Mouse (Mus musculus) gastrocnemius, adult 2 months (tissue): Measurements from ENCODE around the gene Cnp. TPM values are rescaled to one million over a fixed set of nuclear protein-coding genes. Genes with fewer than 3 reads are reported as not detected.

ENCODE experiments used
- DNase-seq: peaks from one replicate; pipeline ENCODE4 v3.0.0; 2022
- H3K27ac ChIP-seq: fragments of 200-600 bp; 2 replicates; pipeline ENCODE4 v1.8.1; 2022; ENCODE audit warnings: mild to moderate bottlenecking
- H3K4me3 ChIP-seq: fragments of 200-600 bp; 2 replicates; pipeline ENCODE4 v1.8.1; 2022; ENCODE audit warnings: mild to moderate bottlenecking, moderate library complexity
- CTCF ChIP-seq: fragments of 200-600 bp; IDR thresholded peaks from 2 replicates; pipeline ENCODE4 v1.8.1; 2022; ENCODE audit warnings: antibody characterized with exemption, mild to moderate bottlenecking, moderate library complexity
- intact Hi-C: fragments of 180-260 bp; cut with DNase I; formaldehyde crosslinking; loops from one replicate; pipeline ENCODE4 v1.15.1; 2025
- total RNA-seq, 2 experiments: library from RNA; stranded (reverse); gene quantifications; 2 replicates each; pipeline ENCODE4 v1.2.3; 2021

Cnp gene
- total RNA-seq, 2 experiments from 2014 or later: 3.2 to 4.4 TPM

DNA sequence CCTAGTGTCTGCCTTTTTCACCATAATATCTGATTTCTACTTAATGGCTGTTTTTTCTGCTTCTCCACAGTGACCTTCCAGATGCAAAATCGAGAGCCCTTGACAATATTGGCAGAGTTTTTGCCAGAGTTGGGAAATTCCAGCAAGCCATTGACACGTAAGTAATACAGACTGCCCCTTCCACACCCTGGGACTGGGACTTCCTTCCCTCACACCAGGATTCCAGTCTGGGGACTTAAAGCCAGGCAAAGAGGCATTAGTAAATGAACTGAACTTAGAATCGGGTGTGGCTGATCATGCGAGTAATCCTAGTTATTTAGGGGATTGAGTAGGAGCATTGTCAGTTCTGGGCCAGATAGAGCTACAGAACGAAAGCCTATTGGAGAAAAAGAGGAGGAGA is 13.0 kb upstream of the Cnp start:
- no peak overlapping the region for H3K4me3 ChIP-seq
- intact Hi-C loops: no loop called here
- H3K27ac ChIP-seq: no peak overlapping the region
- DNase-seq: no peak
- no peak for TF ChIP-seq CTCF

DNA sequence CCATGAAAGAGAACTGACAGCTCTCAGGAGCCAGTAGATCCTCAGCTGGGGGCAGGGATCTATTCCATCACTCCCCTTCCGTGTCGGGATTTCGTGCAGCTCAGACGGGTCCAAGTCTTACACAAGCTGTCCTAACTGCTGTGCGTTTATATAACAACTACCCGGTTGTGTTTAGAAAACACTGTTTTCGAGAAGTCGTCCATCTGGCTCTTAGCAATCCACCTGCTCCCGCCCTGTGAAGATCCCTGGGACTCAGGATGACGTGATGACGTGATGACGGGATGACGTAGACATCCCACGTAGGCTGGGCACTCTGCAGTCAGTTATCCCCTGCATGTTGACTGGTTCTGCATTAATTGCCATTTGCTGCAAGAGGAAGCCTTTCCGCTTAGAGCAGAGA is 10.4 kb upstream of the Cnp start:
- no peak overlapping the region for H3K4me3 ChIP-seq
- no peak for TF ChIP-seq CTCF
- DNase-seq: no peak
- no peak overlapping the region for H3K27ac ChIP-seq
- intact Hi-C loops: no loop called here

DNA sequence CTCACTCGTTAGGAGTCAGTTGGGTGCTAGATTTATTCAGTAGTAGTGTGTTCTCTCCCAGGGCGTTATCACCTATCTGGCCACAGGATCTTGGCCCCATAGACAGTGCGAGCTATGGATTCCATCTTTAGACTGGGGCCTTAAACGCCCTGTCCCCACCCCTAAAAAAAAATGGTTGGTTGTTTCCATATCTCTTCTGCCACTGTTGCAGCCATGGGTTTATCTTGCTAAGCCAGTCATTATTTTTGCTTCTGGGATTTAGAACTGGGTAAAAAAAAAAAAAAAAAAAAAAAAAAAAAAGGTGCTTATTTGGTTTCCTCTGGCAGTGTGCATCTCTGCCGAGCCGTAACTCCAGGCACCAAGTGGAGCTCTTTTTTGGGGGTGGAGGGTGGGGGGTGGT is 10.0 kb upstream of the Cnp start:
- Histone ChIP-seq H3K27ac (no peak overlapping the region), H3K4me3 (no peak overlapping the region)
- intact Hi-C loops: no loop called here
- DNase-seq: no peak
- no peak for TF ChIP-seq CTCF

DNA sequence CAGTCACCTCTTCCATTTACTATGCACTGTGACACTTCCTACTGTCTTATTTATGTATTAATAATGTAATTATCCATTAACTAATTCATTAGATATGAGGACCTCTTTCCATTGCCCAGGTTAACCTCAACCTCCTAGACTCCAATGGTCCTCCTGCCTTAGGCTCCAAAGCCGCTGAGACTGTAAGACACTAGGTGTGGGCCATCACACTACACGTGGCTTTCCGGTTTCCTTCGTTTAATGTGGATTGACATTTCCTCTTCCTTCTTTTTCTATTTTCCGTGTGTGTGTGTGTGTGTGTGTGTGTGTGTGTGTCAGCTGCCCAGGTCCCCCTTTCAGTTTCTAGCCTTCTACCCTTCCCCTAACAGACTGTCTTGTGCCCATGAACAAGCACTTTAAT is 7.5 kb upstream of the Cnp start:
- Histone ChIP-seq H3K27ac (no peak overlapping the region), H3K4me3 (no peak overlapping the region)
- TF ChIP-seq CTCF: no peak
- intact Hi-C loops: no loop called here
- DNase-seq: no peak

DNA sequence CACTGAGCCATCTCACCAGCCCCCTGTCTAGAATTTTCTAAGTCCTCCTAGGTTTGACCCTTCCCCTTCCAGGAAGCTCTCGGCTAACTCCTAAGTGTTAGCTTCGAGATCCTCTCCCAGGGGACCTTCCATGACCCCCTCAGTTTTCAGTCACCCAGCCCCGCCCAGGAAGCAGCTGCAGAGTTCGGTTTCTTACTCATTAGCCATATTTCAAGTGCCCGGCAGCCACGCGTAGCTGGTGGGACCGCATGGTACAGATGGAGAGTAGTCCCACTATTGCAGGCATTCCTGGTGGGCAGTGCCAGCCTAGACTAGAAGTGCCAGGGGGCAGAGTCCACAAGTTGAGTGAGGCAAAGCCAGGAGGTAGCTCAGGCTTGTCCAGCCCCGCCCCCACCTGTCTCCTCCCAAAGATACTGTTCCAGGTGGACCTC is 6.9 kb upstream of the Cnp start:
- H3K27ac ChIP-seq: no peak overlapping the region
- TF ChIP-seq CTCF: no peak
- H3K4me3 ChIP-seq: no peak overlapping the region
- no peak for DNase-seq
- intact Hi-C loops: no loop called here

DNA sequence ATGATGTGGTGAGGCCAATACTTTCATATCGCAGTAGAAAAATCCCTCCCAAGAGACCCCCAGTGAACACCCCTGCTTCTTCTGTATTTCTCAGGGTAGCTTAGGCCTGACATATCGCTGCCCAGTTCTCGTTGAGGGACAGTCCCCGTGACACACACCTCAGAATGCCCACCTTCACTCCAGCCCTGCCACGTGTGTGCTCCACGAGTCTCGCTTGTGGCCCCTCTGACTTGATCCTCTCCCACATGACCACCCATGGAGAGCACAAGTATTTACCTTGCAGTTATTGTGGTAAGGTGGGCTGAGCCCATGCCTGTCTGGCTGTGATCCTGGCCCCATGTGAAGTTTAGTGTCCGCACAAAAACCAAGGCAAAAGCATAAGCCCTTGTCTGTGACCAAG is 6.0 kb upstream of the Cnp start:
- no peak for DNase-seq
- no peak overlapping the region for H3K4me3 ChIP-seq
- TF ChIP-seq CTCF: no peak
- no peak overlapping the region for H3K27ac ChIP-seq
- intact Hi-C loops: no loop called here

DNA sequence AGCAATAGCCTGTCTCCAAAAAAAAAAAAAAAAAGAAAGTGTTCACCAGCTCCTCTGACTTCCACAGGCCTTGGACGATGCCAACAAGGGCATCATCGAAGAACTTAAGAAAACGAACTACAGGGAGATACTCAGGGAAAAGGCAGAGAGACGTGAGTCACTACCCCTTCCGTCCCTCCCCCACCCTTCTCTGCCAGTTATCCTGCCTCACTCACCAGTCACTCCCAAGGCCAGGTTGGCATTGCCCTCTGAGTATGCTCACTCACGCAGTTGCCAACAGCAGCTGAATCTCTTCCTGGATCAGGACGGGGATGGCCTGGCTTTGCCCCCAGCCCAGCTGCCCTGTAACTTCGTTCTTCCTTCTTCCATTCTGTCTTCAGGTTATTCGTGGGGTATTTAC is 4.9 kb upstream of the Cnp start:
- no peak for DNase-seq
- Histone ChIP-seq H3K27ac (no peak overlapping the region), H3K4me3 (no peak overlapping the region)
- no peak for TF ChIP-seq CTCF
- intact Hi-C loops: loop anchor here (1.0 to 2.0 kb wide), 3 partner anchors 49 to 133 kb away; partner anchors contain the start of gene Nkiras2

DNA sequence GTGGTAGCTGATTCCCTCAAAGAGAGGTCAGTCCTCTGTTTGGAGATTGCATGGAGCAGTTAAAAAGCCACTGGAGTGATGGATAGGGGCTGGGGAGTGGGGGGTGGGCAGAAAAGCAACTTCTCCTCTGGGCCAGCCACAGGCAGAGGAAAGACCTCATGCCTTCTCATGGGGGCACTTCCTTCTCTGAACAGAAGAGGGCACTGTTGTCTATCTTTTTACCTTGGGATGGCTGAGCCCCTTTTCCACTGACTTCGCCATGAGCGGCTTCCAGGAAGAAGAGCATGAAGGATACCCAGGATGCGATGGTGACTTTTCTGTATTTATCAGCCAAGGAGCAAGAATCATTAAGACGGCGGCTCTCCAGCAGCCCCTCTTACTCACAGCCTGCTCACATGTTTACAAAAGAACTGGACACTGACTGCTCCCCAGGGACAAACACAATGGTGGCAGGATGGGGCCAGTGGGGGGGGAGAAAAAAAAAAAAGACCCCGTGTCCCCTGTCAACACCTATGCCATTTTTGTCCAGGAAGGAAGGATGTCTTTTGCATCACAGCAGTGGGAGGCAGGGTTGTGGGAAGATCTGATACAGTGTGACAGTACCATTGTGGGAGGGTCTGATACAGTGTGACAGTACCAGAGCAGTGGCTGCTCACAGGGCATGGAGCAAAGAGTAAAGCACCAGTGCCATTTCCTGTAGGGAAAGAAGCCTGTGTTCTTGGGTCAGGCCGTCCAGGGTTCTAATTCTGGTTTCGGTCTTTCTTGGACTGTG is 4.1 kb upstream of the Cnp start:
- Histone ChIP-seq H3K27ac (peak overlapping the region; percentile 54), H3K4me3 (peak overlapping the region; percentile 62)
- TF ChIP-seq CTCF: peak; percentile 95
- peak; percentile 64 for DNase-seq
- intact Hi-C loops: loop anchor here (1.0 to 2.0 kb wide), 3 partner anchors 48 to 132 kb away; partner anchors contain the start of gene Nkiras2

DNA sequence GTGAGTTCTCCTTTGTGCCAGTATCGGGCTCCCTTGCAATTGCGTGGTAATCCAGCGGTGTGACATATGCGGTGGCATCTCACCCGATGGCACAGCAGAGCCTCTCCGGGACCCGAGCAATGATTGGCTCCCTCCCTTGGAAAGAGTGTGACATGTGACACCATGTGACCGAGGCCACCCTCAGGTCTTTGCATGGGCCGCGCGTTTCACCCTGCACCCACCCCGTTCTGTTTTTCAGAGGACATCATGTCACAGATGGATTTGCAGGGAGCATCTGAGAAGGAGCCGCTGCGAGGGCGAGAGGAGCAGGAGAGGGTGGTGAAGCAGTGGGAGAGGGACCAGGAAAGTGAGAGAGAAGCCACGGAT is 3.5 kb upstream of the Cnp start:
- peak overlapping the region; percentile 62 for H3K4me3 ChIP-seq
- no peak for TF ChIP-seq CTCF
- no peak for DNase-seq
- peak overlapping the region; percentile 54 for H3K27ac ChIP-seq
- intact Hi-C loops: loop anchor here (2.0 kb wide), 2 partner anchors 48 to 124 kb away; partner anchors contain the start of gene Nkiras2

DNA sequence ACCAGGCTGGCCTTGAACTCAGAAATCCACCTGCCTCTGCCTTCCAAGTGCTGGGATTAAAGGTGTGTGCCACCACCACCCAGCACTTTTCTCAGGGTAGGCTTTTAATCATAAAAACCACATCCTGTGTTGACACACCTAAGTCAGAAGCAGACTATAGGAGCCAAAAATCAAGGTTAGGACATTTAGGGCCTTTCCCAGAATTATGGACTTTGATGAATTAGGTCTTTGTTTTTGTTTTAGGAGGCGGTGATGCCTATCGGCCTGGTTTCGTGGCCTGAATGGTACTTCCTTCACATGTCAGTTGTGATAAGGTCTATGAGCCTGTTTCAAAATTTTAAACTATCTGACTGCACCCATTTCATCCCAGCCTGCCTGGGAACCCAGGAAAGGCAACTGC is 516 bp upstream of the Cnp start:
- Histone ChIP-seq H3K4me3 (peak overlapping the region; percentile 91), H3K27ac (peak overlapping the region; percentile 83; the same call in 1 of the 2 replicates)
- intact Hi-C loops: no loop called here
- no peak for TF ChIP-seq CTCF
- no peak for DNase-seq

DNA sequence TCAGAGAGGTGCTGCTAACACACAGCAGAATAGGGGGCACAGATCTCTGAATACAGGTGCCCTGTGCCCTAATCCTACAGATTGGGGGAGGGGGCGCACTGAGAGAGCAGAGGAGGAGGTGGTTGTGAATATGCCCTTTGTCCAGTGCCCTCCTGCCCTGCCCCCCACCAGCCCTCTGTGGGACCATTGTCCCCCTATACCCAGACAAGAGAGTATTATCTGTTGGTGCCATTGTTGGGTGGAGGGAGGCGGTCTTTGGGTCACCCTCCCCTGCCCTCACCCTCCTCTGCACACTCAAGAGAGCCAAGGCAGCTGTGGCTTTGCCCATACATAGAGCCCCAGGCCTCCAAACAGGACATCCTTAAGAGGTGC is 766 bp downstream of the Cnp start:
- peak overlapping the region; percentile 91 for H3K4me3 ChIP-seq
- intact Hi-C loops: no loop called here
- peak overlapping the region; percentile 83 for H3K27ac ChIP-seq
- TF ChIP-seq CTCF: no peak
- DNase-seq: no peak

DNA sequence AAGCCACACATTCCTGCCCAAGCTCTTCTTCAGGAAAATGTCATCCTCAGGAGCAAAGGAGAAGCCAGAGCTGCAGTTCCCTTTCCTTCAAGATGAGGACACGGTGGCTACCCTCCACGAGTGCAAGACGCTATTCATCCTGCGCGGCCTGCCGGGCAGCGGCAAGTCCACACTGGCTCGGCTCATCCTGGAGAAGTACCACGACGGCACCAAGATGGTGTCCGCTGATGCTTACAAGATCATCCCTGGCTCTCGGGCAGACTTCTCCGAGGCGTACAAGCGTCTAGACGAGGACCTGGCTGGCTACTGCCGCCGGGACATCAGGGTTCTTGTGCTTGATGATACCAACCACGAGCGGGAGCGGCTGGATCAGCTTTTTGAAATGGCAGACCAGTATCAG is 1.6 kb downstream of the Cnp start:
- DNase-seq: no peak
- Histone ChIP-seq H3K4me3 (peak overlapping the region; percentile 91), H3K27ac (peak overlapping the region; percentile 35)
- intact Hi-C loops: no loop called here
- TF ChIP-seq CTCF: no peak

DNA sequence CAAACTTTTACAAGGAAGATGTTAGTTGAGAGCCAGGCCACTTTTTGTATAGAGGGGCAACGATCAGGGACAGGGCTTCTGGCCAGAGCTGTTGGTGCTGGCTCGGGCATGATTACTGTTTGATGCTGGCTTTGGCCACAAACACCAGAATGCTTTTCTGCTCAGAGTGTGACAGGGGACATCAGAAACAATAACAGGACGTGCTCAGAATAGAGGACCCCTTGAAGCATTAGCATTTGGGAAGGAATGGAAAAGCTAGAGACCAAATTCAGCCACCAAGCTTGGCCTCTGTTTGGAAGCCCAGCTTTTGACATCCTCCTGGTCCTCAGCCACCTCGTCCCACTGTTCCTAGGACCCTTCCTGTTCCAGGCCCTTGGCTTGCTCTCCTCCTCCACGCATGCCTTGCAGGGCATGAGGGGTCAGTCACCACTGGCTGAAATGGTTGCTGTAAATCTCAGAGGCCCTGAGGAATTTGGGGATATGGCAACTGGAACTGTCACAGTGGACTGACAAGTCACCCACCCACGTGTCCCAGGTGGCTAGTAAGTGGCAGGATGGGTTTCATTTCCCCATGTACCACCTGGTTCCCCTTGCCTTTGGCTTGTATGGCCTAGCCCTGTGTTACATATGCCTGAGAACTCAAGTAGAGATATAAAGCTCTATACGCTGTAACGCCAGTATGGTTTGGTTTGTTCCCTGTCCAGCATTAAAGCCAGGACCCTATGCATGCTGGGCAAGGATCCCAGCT is 3.3 kb downstream of the Cnp start:
- TF ChIP-seq CTCF: no peak
- intact Hi-C loops: no loop called here

More for the DNA sequence above, 3.3 kb downstream of the Cnp start:
- H3K27ac ChIP-seq: peak overlapping the region; percentile 16; the same call in 1 of the 2 replicates
- peak overlapping the region; percentile 91 for H3K4me3 ChIP-seq
- no peak for DNase-seq
